Mouse (Mus musculus) kidney, embryonic 16.5 days (tissue): ENCODE measurements around the gene Cep95. TPM values are rescaled to one million over a fixed set of nuclear protein-coding genes. Genes with fewer than 3 reads are reported as not detected.
A peak's percentile ranks its signal among the peaks of the same experiment; 100 is the strongest.

ENCODE experiments used
- microRNA-seq: library from miRNA; unstranded; fragments of <30 nt; microRNA quantifications from one replicate; pipeline ENCODE4, GENCODE M21; 2016
- polyA plus RNA-seq: library from polyadenylated mRNA; unstranded; fragments of >200 nt; fragmentation: Nextera tagmentation; extraction: Ambion mirVana; gene quantifications from 2 replicates; pipeline ENCODE4 v1.2.1, GENCODE M21; 2015

Gene Cep95
- polyA plus RNA-seq, 1 experiment from 2014 or later = 21.9 TPM

Small RNA genes within 50 kb of the gene (microRNA-seq; reads per million reads assigned to microRNA genes)
- gene Gm25994 = not detected
- 7.6 reads per million, percentile 26 among the genes with 10 or more reads in this experiment for gene Mir3064

Other genes starting within 250 kb of the Cep95 start
- 9.6 and 10.3 TPM in 2 replicates for gene Tex2, start 175.8 kb upstream of the Cep95 start, polyA plus RNA-seq
- 74.9 and 75.5 TPM in 2 replicates for gene Pecam1, start 38.6 kb upstream of the Cep95 start, polyA plus RNA-seq
- 1.1 and 1.2 TPM in 2 replicates for gene Milr1, start 38.0 kb upstream of the Cep95 start, polyA plus RNA-seq
- gene Polg2, start 9.7 kb upstream of the Cep95 start, polyA plus RNA-seq = 9.7 and 10.6 TPM in 2 replicates
- 369 and 372 TPM in 2 replicates for gene Ddx5, start 67 bp upstream of the Cep95 start, polyA plus RNA-seq
- gene Smurf2, start 131.5 kb downstream of the Cep95 start, polyA plus RNA-seq = 11.9 and 13.7 TPM in 2 replicates
- gene Kpna2, start 210.3 kb downstream of the Cep95 start, polyA plus RNA-seq = 353 and 411 TPM in 2 replicates
- gene 1810010H24Rik, start 236.4 kb downstream of the Cep95 start, polyA plus RNA-seq = 1.4 and 1.8 TPM in 2 replicates